Comparison of ENCODE assay signal across 9 mouse cellular contexts in genomic region chr5:120164450-120164849, GRCm38 (mm10). TPM values are rescaled to one million over a fixed set of nuclear protein-coding genes. Genes with fewer than 3 reads are reported as not detected.
DNase-seq lines count a peak whose midpoint lies in the region; ATAC-seq and TF ChIP-seq lines count a peak whose summit lies in the region.
"Had no signal": no experiment of that assay in that cellular context is flagged by ENCODE, and none has a peak within 500 bp of the region (broad histone marks: within the 10 kb centered on the region; RNA-seq: fewer than 3 reads in every experiment).

No protein-coding gene starts in this region.

- no peak overlapping the region for H3K9ac ChIP-seq in heart, embryonic 12.5 days
- H3K9ac ChIP-seq in forebrain, postnatal 0 days: no peak overlapping the region
- H3K9ac ChIP-seq: limb, embryonic 12.5 days had no signal

- peak; percentile 83 to 85 for DNase-seq in heart, adult 18-20 months
- peak; percentile 32 for DNase-seq in adrenal gland, adult 8-10 months
- peak; percentile 88 for DNase-seq in forebrain, postnatal 0 days
- DNase-seq in layer of hippocampus, adult 9-10 months (ENCODE audit: low spot score): peak; percentile 63
- DNase-seq in thymus, postnatal 14 days: no peak

- H3K9me3 ChIP-seq in heart, embryonic 12.5 days (replicated peaks): no peaks in the 10 kb centered on the region
- H3K9me3 ChIP-seq in forebrain, postnatal 0 days (ENCODE audit: low read length): no peaks in the 10 kb centered on the region
- H3K9me3 ChIP-seq: limb, embryonic 12.5 days had no signal

- WGBS in heart, embryonic 12.5 days: 80% methylated on average over 11 of the region's 11 CpGs
- 40% methylated on average over 11 of the region's 11 CpGs for WGBS in forebrain, postnatal 0 days

- no peak for ATAC-seq in heart, embryonic 12.5 days (ENCODE audit: insufficient number of reproducible peaks, low FRiP score)
- ATAC-seq in forebrain, postnatal 0 days: peak; percentile 94
- ATAC-seq in erythroblast, adult 5-6 weeks (replicated peaks; ENCODE audit: low FRiP score, poor library complexity, severe bottlenecking): no peak
- ATAC-seq in granulocyte monocyte progenitor cell, adult 5-6 weeks (replicated peaks; ENCODE audit: poor library complexity, severe bottlenecking): no peak

- H3K4me3 ChIP-seq in heart, embryonic 12.5 days: no peak overlapping the region
- H3K4me3 ChIP-seq in forebrain, postnatal 0 days (ENCODE audit: low read depth, low read length): no peak overlapping the region
- H3K4me3 ChIP-seq: limb, embryonic 12.5 days had no signal

- no peaks in the 10 kb centered on the region for H3K36me3 ChIP-seq in heart, embryonic 12.5 days
- no peaks in the 10 kb centered on the region for H3K36me3 ChIP-seq in forebrain, postnatal 0 days (ENCODE audit: insufficient read depth)

- TF ChIP-seq CTCF in forebrain, postnatal 0 days (IDR thresholded peaks at IDR 0.05; ENCODE audit: low read depth): no peak

- no peak overlapping the region for H3K27ac ChIP-seq in heart, embryonic 12.5 days (ENCODE audit: poor library complexity, severe bottlenecking)
- no peak overlapping the region for H3K27ac ChIP-seq in forebrain, postnatal 0 days (ENCODE audit: low read depth, low read length)
- H3K27ac ChIP-seq: limb, embryonic 12.5 days had no signal

- H3K4me2 ChIP-seq in heart, embryonic 12.5 days: no peak overlapping the region
- no peak overlapping the region for H3K4me2 ChIP-seq in forebrain, postnatal 0 days (ENCODE audit: low read depth)
- H3K4me2 ChIP-seq: limb, embryonic 12.5 days had no signal

- H3K27me3 ChIP-seq in heart, embryonic 12.5 days (replicated peaks): no peaks in the 10 kb centered on the region
- no peaks in the 10 kb centered on the region for H3K27me3 ChIP-seq in forebrain, postnatal 0 days (ENCODE audit: insufficient read depth, low read length)
- H3K27me3 ChIP-seq: limb, embryonic 12.5 days had no signal

- no peaks in the 10 kb centered on the region for H3K4me1 ChIP-seq in heart, embryonic 12.5 days (replicated peaks)
- H3K4me1 ChIP-seq in forebrain, postnatal 0 days (ENCODE audit: insufficient read depth): peaks cover 11% of the 10 kb centered on the region

RNA-seq across cellular contexts. Expression of gene Rbm19, which starts 48.2 kb away (rescaled TPM):
- 10 to 100 TPM; 18.4 to 18.5 TPM for total RNA-seq in heart, adult 18-20 months (2021)
- 21.9 and 22.8 TPM in 2 replicates for polyA plus RNA-seq in heart, embryonic 12.5 days (2016; fragmentation: Nextera tagmentation; extraction: Ambion mirVana)
- total RNA-seq in adrenal gland, adult 8-10 months (2022): 10 to 100 TPM; 25.8 to 27.7 (median 27.3) TPM
- total RNA-seq in forebrain, postnatal 0 days (2014; rRNA removed): 19.1 and 27.2 TPM in 2 replicates
- polyA plus RNA-seq in forebrain, postnatal 0 days (2015; fragmentation: Nextera tagmentation; extraction: Ambion mirVana): 9.9 and 15.0 TPM in 2 replicates
- 2.1 and 4.0 TPM in 2 replicates for total RNA-seq in erythroblast, adult 5-6 weeks (2015; ENCODE audit: low replicate concordance)
- 3.3 and 4.6 TPM in 2 replicates for total RNA-seq in erythroblast, adult 5-6 weeks (2017; ENCODE audit: low replicate concordance)
- total RNA-seq in granulocyte monocyte progenitor cell, adult 5-6 weeks (2014; fragmentation: Nextera tagmentation): 18.3 and 20.7 TPM in 2 replicates
- total RNA-seq in granulocyte monocyte progenitor cell, adult 5-6 weeks (2017): 24.6 and 31.1 TPM in 2 replicates
